Mouse (Mus musculus) A20 (cell line): ENCODE data around the gene Frzb.

ENCODE experiments used
- DNase-seq: peaks from one replicate; pipeline ENCODE4 v3.0.0-alpha.2; 2011; ENCODE audit warnings: low read depth, low spot score

Frzb gene

DNA sequence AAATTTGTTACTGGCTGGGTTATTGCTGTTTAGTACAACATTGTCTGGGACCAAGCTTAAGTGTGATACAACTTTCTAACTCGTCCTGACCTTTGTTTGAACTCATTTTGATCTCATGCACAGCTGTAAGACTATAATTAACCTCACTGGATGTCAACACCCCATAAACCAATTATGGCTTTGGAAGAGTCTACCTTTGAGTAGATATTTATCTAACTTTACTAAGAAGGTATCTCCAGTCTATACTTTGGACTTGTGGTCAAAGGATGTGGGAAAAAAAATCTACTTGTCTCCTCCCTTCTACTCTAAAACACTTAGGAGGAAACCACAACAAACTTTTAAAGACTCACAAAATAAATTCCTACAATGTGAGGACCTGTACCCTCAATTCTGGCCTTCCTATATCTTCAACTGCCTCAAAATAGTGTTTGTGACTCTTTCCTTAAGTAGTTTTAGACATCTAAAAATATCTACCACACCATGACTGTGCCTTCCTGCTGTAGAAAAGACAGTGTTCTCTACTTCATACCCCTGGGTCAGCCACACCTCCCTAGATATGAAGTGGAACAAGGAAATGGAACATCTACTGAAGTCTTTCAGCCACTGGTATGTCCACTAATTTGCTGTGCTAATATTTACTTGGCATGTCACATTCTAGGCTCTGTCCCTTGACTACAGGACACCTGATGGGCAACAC lies 16.9 kb downstream of the Frzb start:
- no peak for DNase-seq

- DNase-seq: no peak
Observed at GRCm38 (mm10) chr2:80423116-80423515, 24.3 kb downstream of the Frzb start.

GRCm38 (mm10) chr2:80421990-80422389 lies 25.4 kb downstream of the Frzb start:
- DNase-seq: no peak

GRCm38 (mm10) chr2:80416286-80416685 lies 31.1 kb downstream of the Frzb start:
- DNase-seq: no peak

DNA sequence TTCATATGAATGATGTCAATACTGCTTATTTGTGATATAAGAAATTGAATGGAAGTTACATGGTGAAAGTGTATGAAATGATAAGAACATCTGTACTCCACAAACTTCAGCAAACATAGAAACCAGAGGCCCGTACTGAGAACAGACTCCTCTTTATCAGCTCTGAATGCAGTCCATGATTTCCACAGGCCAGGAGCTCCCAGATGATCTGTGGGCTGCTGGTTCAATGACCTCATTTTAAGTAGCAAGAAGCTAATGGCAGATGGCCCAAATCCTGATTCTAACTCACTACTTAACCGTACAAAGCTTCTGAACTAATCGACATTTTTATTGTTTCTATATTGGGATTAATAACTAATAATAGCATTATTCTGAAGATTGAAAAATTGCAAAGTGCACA lies 33.0 kb downstream of the Frzb start:
- no peak for DNase-seq

DNA sequence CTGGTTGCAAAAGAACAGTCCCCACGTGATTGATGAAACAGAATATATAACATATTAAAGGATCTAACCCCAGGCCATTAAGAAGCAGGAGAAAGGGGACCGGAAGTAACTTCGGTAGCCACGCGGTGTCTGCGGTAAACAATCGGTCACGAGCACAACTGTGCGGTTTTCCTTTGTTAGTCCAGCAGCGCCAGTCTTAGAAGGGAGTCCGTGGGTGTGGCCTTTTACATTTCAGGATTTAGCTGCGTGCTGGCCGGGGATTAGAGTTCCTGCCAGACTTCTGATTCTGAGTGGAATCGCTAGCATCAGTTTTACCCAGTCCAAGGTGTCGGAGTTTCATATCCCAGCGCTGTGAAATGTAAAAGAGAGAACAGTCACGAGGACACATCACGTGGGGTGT lies 34.3 kb downstream of the Frzb start:
- no peak for DNase-seq

- no peak for DNase-seq
Observed at GRCm38 (mm10) chr2:80409893-80410574, 37.4 kb downstream of the Frzb start.

DNA sequence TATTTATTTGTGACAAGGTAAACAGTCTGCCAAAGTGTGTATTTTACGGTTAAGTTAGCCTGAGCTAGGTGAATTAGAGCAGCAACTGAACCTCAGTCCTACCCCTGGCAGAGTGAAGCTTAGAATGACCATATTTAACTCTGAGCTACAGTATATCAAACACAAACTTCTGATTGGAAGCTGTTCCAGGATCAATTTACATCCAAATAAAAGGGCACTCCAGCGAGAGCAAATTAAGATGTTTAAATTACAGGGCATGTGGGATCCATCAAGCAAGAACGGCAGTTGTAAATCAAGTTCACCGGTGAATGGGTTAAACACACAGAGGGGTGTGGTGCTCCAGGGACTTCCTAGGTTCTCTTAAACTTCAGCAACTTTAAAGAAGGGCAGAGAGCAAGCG lies 42.7 kb downstream of the Frzb start:
- DNase-seq: no peak

DNA sequence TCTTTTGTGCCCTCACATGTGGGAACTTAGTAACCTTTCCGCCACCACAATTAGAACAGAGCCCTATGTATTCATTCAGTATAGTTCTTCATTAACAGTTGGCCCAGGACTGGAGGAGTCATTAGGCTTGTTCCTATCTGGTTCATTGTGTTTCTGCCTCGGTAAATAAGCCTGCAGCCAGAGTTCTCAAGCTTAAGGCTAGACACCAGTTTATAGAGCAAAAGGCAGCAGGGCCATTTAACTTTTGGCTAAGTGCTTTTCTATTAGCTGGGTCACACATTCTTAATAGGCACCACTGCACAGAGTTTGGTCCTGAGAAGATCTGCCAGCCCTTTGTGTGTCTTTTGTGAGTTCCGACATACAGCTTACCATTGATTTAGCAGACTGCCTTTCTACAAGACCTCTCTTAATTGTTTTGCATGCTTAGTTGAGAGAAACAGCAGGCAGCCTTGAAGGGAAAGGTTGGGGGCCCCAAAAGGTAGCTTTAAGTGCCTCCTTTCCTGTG lies 48.8 kb downstream of the Frzb start:
- DNase-seq: no peak

DNA sequence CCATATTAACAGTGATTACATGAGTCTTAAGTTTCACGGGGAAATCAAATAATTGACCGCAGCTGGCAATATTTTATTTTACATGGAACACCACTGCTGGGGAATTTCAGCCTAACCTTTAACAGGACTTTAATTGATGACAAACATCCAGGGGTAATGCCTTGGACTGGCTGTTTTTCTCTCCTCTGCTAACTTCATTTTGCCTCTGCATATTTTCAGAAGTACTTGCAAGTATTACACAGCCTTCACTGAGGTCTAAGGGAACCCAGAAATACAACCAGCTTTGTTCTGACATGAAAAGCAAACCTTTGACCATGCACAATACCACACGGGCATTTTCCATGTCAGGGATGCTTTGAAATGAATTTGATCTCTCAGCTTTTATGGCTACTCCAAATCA lies 50.6 kb downstream of the Frzb start:
- DNase-seq: no peak

DNA sequence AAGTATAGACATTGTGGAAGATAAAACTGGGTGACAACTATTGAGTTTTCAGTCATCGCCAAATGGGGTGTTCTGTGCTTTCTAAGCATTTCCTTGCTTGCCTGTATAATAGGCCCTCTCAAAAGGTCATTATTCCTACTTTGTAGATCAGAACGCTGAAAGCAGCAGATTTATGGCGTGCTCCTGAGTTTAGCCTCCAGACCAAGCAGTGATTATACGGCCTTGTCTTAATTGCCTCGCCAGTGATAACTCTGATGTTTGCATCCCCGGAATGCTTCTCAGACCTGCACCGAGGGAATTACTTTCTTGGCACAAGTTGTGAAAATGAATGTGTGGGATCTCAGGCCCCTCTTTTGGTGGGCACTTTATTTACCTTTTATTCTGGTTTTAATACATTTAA lies 51.4 kb downstream of the Frzb start:
- DNase-seq: no peak

DNA sequence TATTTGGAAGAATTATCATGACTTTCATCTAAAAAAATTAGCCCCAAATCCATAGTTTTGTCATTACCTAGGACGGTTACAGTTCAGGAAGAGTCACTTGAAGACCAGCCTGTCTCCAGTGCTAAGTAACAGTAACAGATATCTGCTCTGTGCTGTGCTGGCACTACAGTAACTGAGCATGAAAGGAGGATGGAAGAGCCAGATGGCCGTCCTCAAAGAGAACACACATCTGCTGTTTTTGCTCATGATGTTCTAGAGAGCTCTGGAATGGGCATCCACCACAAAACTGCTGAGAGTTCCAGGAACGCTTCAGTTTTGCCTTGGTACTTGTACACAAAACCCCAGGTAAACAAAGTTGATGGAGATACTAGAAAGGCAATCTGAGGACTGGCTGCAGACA lies 59.1 kb downstream of the Frzb start:
- no peak for DNase-seq

- no peak for DNase-seq
Observed at GRCm38 (mm10) chr2:80387668-80388067, 59.8 kb downstream of the Frzb start.

DNA sequence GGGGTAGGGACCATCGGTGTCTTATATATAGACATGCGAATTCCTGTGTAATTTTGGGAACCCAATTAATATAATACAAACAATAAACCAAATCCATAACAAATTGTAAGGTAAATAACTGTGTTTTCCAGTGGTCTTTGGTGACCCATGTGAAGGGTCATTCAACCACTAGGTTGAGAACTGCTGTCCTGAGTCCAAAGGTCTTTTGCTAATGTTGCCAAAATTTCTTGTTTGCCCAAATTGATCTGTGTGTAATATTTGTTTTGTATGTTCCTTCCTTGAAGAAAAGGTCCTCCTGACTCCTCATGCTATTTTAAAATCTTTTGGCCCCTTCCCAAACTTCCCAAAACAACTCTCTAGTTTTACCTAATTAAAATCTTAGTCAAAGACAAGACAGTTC lies 61.2 kb downstream of the Frzb start:
- DNase-seq: no peak

- DNase-seq: no peak
Observed at GRCm38 (mm10) chr2:80384447-80384846, 63.0 kb downstream of the Frzb start.

- DNase-seq: no peak
Observed at GRCm38 (mm10) chr2:80379848-80380247, 67.6 kb downstream of the Frzb start.

- no peak for DNase-seq
Observed at GRCm38 (mm10) chr2:80374892-80375291, 72.5 kb downstream of the Frzb start.

GRCm38 (mm10) chr2:80371458-80371857 lies 76.0 kb downstream of the Frzb start:
- no peak for DNase-seq
